Mouse (Mus musculus): ENCODE measurements around the gene Rgcc. TPM values are rescaled to one million over a fixed set of nuclear protein-coding genes. Genes with fewer than 3 reads are reported as not detected.

The Rgcc gene
- total and polyA plus RNA-seq, 3 experiments: 2.2 to 5.2 (median 2.3) TPM

GRCm38 (mm10) chr14:79239402-79239801 is 62.0 kb downstream of the Rgcc start:
- TF ChIP-seq PAX5 (IDR thresholded peaks at IDR 0.05; ENCODE audit: low read length) (no peak), NELFE (IDR thresholded peaks at IDR 0.05; ENCODE audit: low read depth, low read length) (no peak), MEF2A (IDR thresholded peaks at IDR 0.05; ENCODE audit: borderline replicate concordance, low read depth, low read length) (no peak), RCOR1 (conservative IDR thresholded peaks at IDR 0.05; ENCODE audit: low read depth, low read length) (no peak), POLR2AphosphoS2 (IDR thresholded peaks at IDR 0.05; ENCODE audit: low read depth, low read length) (no peak), NRF1 (IDR thresholded peaks at IDR 0.05; ENCODE audit: low read depth, low read length) (no peak), MYC (IDR thresholded peaks at IDR 0.05; ENCODE audit: low read depth, low read length) (no peak)
- H3K27ac ChIP-seq (ENCODE audit: insufficient read depth, low read depth): no peak overlapping the region
- peaks cover 3% of the 10 kb centered on the region for H3K9me3 ChIP-seq (replicated peaks; ENCODE audit: low read length)
- in situ Hi-C loops (cut with MboI; ENCODE audit: low pct_ligation_motif_present, low pct_unique_long_range_greater_than_20kb, low sequenced_read_pairs) (no loop called here), dilution Hi-C loops (cut with MboI; ENCODE audit: extremely low pct_ligation_motif_present, extremely low pct_unique_long_range_greater_than_20kb, low sequenced_read_pairs) (no loop called here)
- no peak overlapping the region for H3K4me3 ChIP-seq (replicated peaks in 1 of 3; ENCODE audit: low read depth in 2 of 3, low read length in 2 of 3, poor library complexity in 1 of 3)
- peaks cover 13% of the 10 kb centered on the region for H3K27me3 ChIP-seq (replicated peaks)
- no peaks in the 10 kb centered on the region for H3K79me2 ChIP-seq (replicated peaks; ENCODE audit: control insufficient read depth, extremely low read depth, insufficient read depth, poor library complexity, severe bottlenecking)
- DNase-seq (ENCODE audit: extremely low read depth): no peak
- no peaks in the 10 kb centered on the region for H3K36me3 ChIP-seq (replicated peaks in 1 of 2; ENCODE audit: control insufficient read depth in 1 of 2, insufficient read depth in 1 of 2, low read length in 1 of 2)
- H3K4me1 ChIP-seq (ENCODE audit: control insufficient read depth in 1 of 2, insufficient read depth in 2 of 2): peaks cover 0 to 10% of the 10 kb centered on the region in 2 experiments
- no peak overlapping the region for H3K9ac ChIP-seq (ENCODE audit: insufficient read depth, low read depth)
- H3K4me2 ChIP-seq (ENCODE audit: insufficient read depth, low read depth, poor library complexity, severe bottlenecking): no peak overlapping the region

Other genes starting within 250 kb of the Rgcc start
- gene Zfp957, start 54.3 kb downstream of the Rgcc start, total RNA-seq (2012; rRNA removed): not detected in 2 replicates
- gene Zfp957, start 54.3 kb downstream of the Rgcc start, total RNA-seq (2014; rRNA removed): not detected in 2 replicates
- gene Zfp957, start 54.3 kb downstream of the Rgcc start, polyA plus RNA-seq (2012; ENCODE audit: insufficient read length, low read depth): not detected in 2 replicates
- gene Naa16, start 89.1 kb upstream of the Rgcc start, total RNA-seq (2012; rRNA removed): 16.4 and 19.9 TPM in 2 replicates
- gene Naa16, start 89.1 kb upstream of the Rgcc start, total RNA-seq (2014; rRNA removed): 42.6 and 48.4 TPM in 2 replicates
- 54.2 and 60.0 TPM in 2 replicates for gene Naa16, start 89.1 kb upstream of the Rgcc start, polyA plus RNA-seq (2012; ENCODE audit: insufficient read length, low read depth)
- gene Mtrf1, start 96.1 kb upstream of the Rgcc start, total RNA-seq (2012; rRNA removed): 8.2 and 8.9 TPM in 2 replicates
- gene Mtrf1, start 96.1 kb upstream of the Rgcc start, total RNA-seq (2014; rRNA removed): 21.1 and 23.1 TPM in 2 replicates
- gene Mtrf1, start 96.1 kb upstream of the Rgcc start, polyA plus RNA-seq (2012; ENCODE audit: insufficient read length, low read depth): 12.4 and 15.8 TPM in 2 replicates
- 2.7 and 2.8 TPM in 2 replicates for gene Kbtbd7, start 124.9 kb upstream of the Rgcc start, total RNA-seq (2012; rRNA removed)
- 2.5 and 2.6 TPM in 2 replicates for gene Kbtbd7, start 124.9 kb upstream of the Rgcc start, total RNA-seq (2014; rRNA removed)
- gene Kbtbd7, start 124.9 kb upstream of the Rgcc start, polyA plus RNA-seq (2012; ENCODE audit: insufficient read length, low read depth): 1.9 TPM in 2 replicates
- gene Kbtbd6, start 150.2 kb upstream of the Rgcc start, total RNA-seq (2012; rRNA removed): 0.13 TPM in 1 of 2 replicates, not detected in the other
- gene Kbtbd6, start 150.2 kb upstream of the Rgcc start, total RNA-seq (2014; rRNA removed): 0.12 and 0.15 TPM in 2 replicates
- 0.10 TPM in 1 of 2 replicates, not detected in the other for gene Kbtbd6, start 150.2 kb upstream of the Rgcc start, polyA plus RNA-seq (2012; ENCODE audit: insufficient read length, low read depth)
- 37.1 and 41.2 TPM in 2 replicates for gene Elf1, start 179.5 kb upstream of the Rgcc start, total RNA-seq (2012; rRNA removed)
- gene Elf1, start 179.5 kb upstream of the Rgcc start, total RNA-seq (2014; rRNA removed): 71.7 and 85.2 TPM in 2 replicates
- gene Elf1, start 179.5 kb upstream of the Rgcc start, polyA plus RNA-seq (2012; ENCODE audit: insufficient read length, low read depth): 49.6 and 54.4 TPM in 2 replicates
- 31.3 and 36.8 TPM in 2 replicates for gene Wbp4, start 179.9 kb upstream of the Rgcc start, total RNA-seq (2012; rRNA removed)
- 36.2 and 39.9 TPM in 2 replicates for gene Wbp4, start 179.9 kb upstream of the Rgcc start, total RNA-seq (2014; rRNA removed)
- gene Wbp4, start 179.9 kb upstream of the Rgcc start, polyA plus RNA-seq (2012; ENCODE audit: insufficient read length, low read depth): 68.5 and 69.4 TPM in 2 replicates